Mouse (Mus musculus): ENCODE measurements around the gene Ugt1a8. TPM values are rescaled to one million over a fixed set of nuclear protein-coding genes. Genes with fewer than 3 reads are reported as not detected.
"Not testable (repeated sequence)": the region's sequence is repeated elsewhere in the genome, so short reads cannot be mapped to it uniquely, and the experiment has no call there.

Gene Ugt1a8
- total RNA-seq (2014; fragmentation: Nextera tagmentation) (not detected in 2 replicates), total RNA-seq (2017) (0.17 TPM in 1 of 2 replicates, not detected in the other), polyA plus RNA-seq (2012) (not detected in 2 replicates)

- DNase-seq (ENCODE audit: low spot score) (no peak), ATAC-seq (ENCODE audit: extremely low read depth, insufficient number of reproducible peaks, low FRiP score, poor library complexity, severe bottlenecking) (no peak)
- Histone ChIP-seq H3K4me3 (ENCODE audit: low read depth, low read length) (no peak within 1 kb of the TSS), H3K4me1 (ENCODE audit: insufficient read depth, low read depth, low read length) (peaks cover 3% of the 10 kb centered on the region; the same call in 1 of the 2 replicates), H3K9me3 (replicated peaks) (no peaks in the 10 kb centered on the region), H3K36me3 (replicated peaks) (no peaks in the 10 kb centered on the region), H3K27me3 (ENCODE audit: insufficient read depth, low read length) (peaks cover 38% of the 10 kb centered on the region)
- no peak for TF ChIP-seq GATA2 (IDR thresholded peaks at IDR 0.05; ENCODE audit: borderline replicate concordance, low read depth, low read length)
- no peak for TF ChIP-seq GATA1 (IDR thresholded peaks at IDR 0.05; ENCODE audit: borderline replicate concordance, low read length)
- no peak for TF ChIP-seq CTCF (IDR thresholded peaks at IDR 0.05; ENCODE audit: low read depth, low read length)
- no peak for TF ChIP-seq TAL1 (conservative IDR thresholded peaks at IDR 0.05; ENCODE audit: low read depth, low read length)
- TF ChIP-seq POLR2AphosphoS5 (IDR thresholded peaks at IDR 0.05; ENCODE audit: insufficient replicate concordance, low read depth, low read length), result no peak
These were observed at the start of gene Ugt1a8 for GRCm38 (mm10) chr1:88087513-88087912. Ugt1a8 (plus strand) TSS chr1:88087813.

- ATAC-seq (ENCODE audit: extremely low read depth, insufficient number of reproducible peaks, low FRiP score, poor library complexity, severe bottlenecking), result 0 out of 2 replicates have a peak, but pooled peaks have one; percentile 23
- H3K27me3 ChIP-seq (ENCODE audit: insufficient read depth, low read length); H3K4me3 ChIP-seq (ENCODE audit: low read depth, low read length); DNase-seq (ENCODE audit: low spot score); H3K9me3 ChIP-seq (replicated peaks); H3K36me3 ChIP-seq (replicated peaks); H3K4me1 ChIP-seq (ENCODE audit: insufficient read depth, low read depth, low read length): not testable (repeated sequence)
These were observed 44.6 kb upstream of the Ugt1a8 start for GRCm38 (mm10) chr1:88043044-88043443.

GRCm38 (mm10) chr1:88044832-88045437 lies 42.7 kb upstream of the Ugt1a8 start:
- ATAC-seq (ENCODE audit: extremely low read depth, insufficient number of reproducible peaks, low FRiP score, poor library complexity, severe bottlenecking); H3K9me3 ChIP-seq (replicated peaks); H3K36me3 ChIP-seq (replicated peaks); H3K27me3 ChIP-seq (ENCODE audit: insufficient read depth, low read length); DNase-seq (ENCODE audit: low spot score); H3K4me1 ChIP-seq (ENCODE audit: insufficient read depth, low read depth, low read length); H3K4me3 ChIP-seq (ENCODE audit: low read depth, low read length): not testable (repeated sequence)

GRCm38 (mm10) chr1:88047408-88047807 lies 40.2 kb upstream of the Ugt1a8 start:
- H3K4me3 ChIP-seq (ENCODE audit: low read depth, low read length); H3K27me3 ChIP-seq (ENCODE audit: insufficient read depth, low read length); H3K4me1 ChIP-seq (ENCODE audit: insufficient read depth, low read depth, low read length); DNase-seq (ENCODE audit: low spot score); H3K9me3 ChIP-seq (replicated peaks); H3K36me3 ChIP-seq (replicated peaks); ATAC-seq (ENCODE audit: extremely low read depth, insufficient number of reproducible peaks, low FRiP score, poor library complexity, severe bottlenecking): not testable (repeated sequence)

GRCm38 (mm10) chr1:88055088-88055487 lies 32.5 kb upstream of the Ugt1a8 start, which contains the start of gene Ugt1a10:
Ugt1a10 (plus strand) TSS chr1:88055388.
- Histone ChIP-seq H3K27me3 (ENCODE audit: insufficient read depth, low read length) (peaks cover 21% of the 10 kb centered on the region), H3K4me3 (ENCODE audit: low read depth, low read length) (no peak within 1 kb of the TSS), H3K9me3 (replicated peaks) (no peaks in the 10 kb centered on the region), H3K4me1 (ENCODE audit: insufficient read depth, low read depth, low read length) (no peaks in the 10 kb centered on the region), H3K36me3 (replicated peaks) (no peaks in the 10 kb centered on the region)
- ATAC-seq (ENCODE audit: extremely low read depth, insufficient number of reproducible peaks, low FRiP score, poor library complexity, severe bottlenecking), result no peak
- DNase-seq (ENCODE audit: low spot score), result no peak
- TF ChIP-seq TAL1 (conservative IDR thresholded peaks at IDR 0.05; ENCODE audit: low read depth, low read length) (no peak), CTCF (IDR thresholded peaks at IDR 0.05; ENCODE audit: low read depth, low read length) (no peak), POLR2AphosphoS5 (IDR thresholded peaks at IDR 0.05; ENCODE audit: insufficient replicate concordance, low read depth, low read length) (no peak), GATA2 (IDR thresholded peaks at IDR 0.05; ENCODE audit: borderline replicate concordance, low read depth, low read length) (no peak), GATA1 (IDR thresholded peaks at IDR 0.05; ENCODE audit: borderline replicate concordance, low read length) (no peak)

GRCm38 (mm10) chr1:88066472-88067102 lies 21.0 kb upstream of the Ugt1a8 start:
- peak; percentile 24 for ATAC-seq (ENCODE audit: extremely low read depth, insufficient number of reproducible peaks, low FRiP score, poor library complexity, severe bottlenecking)
- H3K36me3 ChIP-seq (replicated peaks); H3K9me3 ChIP-seq (replicated peaks); H3K4me3 ChIP-seq (ENCODE audit: low read depth, low read length); H3K27me3 ChIP-seq (ENCODE audit: insufficient read depth, low read length); H3K4me1 ChIP-seq (ENCODE audit: insufficient read depth, low read depth, low read length); DNase-seq (ENCODE audit: low spot score): not testable (repeated sequence)

GRCm38 (mm10) chr1:88070495-88070894 lies 17.1 kb upstream of the Ugt1a8 start, which contains the start of gene Ugt1a9:
Ugt1a9 (plus strand) TSS chr1:88070800.
- no peaks in the 10 kb centered on the region for H3K4me1 ChIP-seq (ENCODE audit: insufficient read depth, low read depth, low read length)
- H3K36me3 ChIP-seq (replicated peaks), result no peaks in the 10 kb centered on the region
- no peaks in the 10 kb centered on the region for H3K9me3 ChIP-seq (replicated peaks)
- TF ChIP-seq GATA2 (IDR thresholded peaks at IDR 0.05; ENCODE audit: borderline replicate concordance, low read depth, low read length) (no peak), TAL1 (conservative IDR thresholded peaks at IDR 0.05; ENCODE audit: low read depth, low read length) (no peak), POLR2AphosphoS5 (IDR thresholded peaks at IDR 0.05; ENCODE audit: insufficient replicate concordance, low read depth, low read length) (no peak), GATA1 (IDR thresholded peaks at IDR 0.05; ENCODE audit: borderline replicate concordance, low read length) (no peak), CTCF (IDR thresholded peaks at IDR 0.05; ENCODE audit: low read depth, low read length) (no peak)
- peaks cover 5% of the 10 kb centered on the region; the same call in 1 of the 2 replicates for H3K27me3 ChIP-seq (ENCODE audit: insufficient read depth, low read length)
- no peak for ATAC-seq (ENCODE audit: extremely low read depth, insufficient number of reproducible peaks, low FRiP score, poor library complexity, severe bottlenecking)
- no peak within 1 kb of the TSS for H3K4me3 ChIP-seq (ENCODE audit: low read depth, low read length)
- DNase-seq (ENCODE audit: low spot score), result no peak

All from G1E (cell line).